In genomic region chrX:150477854-150478780, GRCm38 (mm10) we compare ENCODE assay signal across 7 mouse cellular contexts. TPM values are rescaled to one million over a fixed set of nuclear protein-coding genes. Genes with fewer than 3 reads are reported as not detected.
DNase-seq lines count a peak whose midpoint lies in the region; ATAC-seq and TF ChIP-seq lines count a peak whose summit lies in the region.

No protein-coding gene starts in this region.

- H3K9me3 ChIP-seq in embryonic facial prominence, embryonic 11.5 days (replicated peaks; ENCODE audit: control insufficient read depth, low read length), result no peaks in the 10 kb centered on the region
- no peaks in the 10 kb centered on the region for H3K9me3 ChIP-seq in limb, embryonic 12.5 days
- H3K9me3 ChIP-seq in midbrain, embryonic 15.5 days, result no peaks in the 10 kb centered on the region

- peak; percentile 96 for ATAC-seq in embryonic facial prominence, embryonic 11.5 days (replicated peaks; ENCODE audit: insufficient number of reproducible peaks, low FRiP score, low TSS enrichment, low read depth)
- ATAC-seq in limb, embryonic 12.5 days (ENCODE audit: insufficient number of reproducible peaks, insufficient read depth, low FRiP score, low TSS enrichment, low read depth), result peak; percentile 98
- peak; percentile 97 for ATAC-seq in midbrain, embryonic 15.5 days (replicated peaks)

- H3K4me1 ChIP-seq in embryonic facial prominence, embryonic 11.5 days (ENCODE audit: control insufficient read depth, insufficient read depth, low read length), result no peaks in the 10 kb centered on the region
- no peaks in the 10 kb centered on the region for H3K4me1 ChIP-seq in kidney, adult 2 months (ENCODE audit: control insufficient read depth, insufficient read depth, low read length)
- no peaks in the 10 kb centered on the region for H3K4me1 ChIP-seq in limb, embryonic 12.5 days (replicated peaks)
- no peaks in the 10 kb centered on the region for H3K4me1 ChIP-seq in midbrain, embryonic 15.5 days
- H3K4me1 ChIP-seq in spleen, adult 2 months (ENCODE audit: control insufficient read depth, insufficient read depth, insufficient read length), result no peaks in the 10 kb centered on the region

- H3K36me3 ChIP-seq in embryonic facial prominence, embryonic 11.5 days (replicated peaks; ENCODE audit: control insufficient read depth, insufficient read depth, low read depth, low read length), result no peaks in the 10 kb centered on the region
- no peaks in the 10 kb centered on the region for H3K36me3 ChIP-seq in kidney, adult 2 months (ENCODE audit: control insufficient read depth, insufficient read depth, low read length)
- H3K36me3 ChIP-seq in limb, embryonic 12.5 days, result no peaks in the 10 kb centered on the region
- no peaks in the 10 kb centered on the region for H3K36me3 ChIP-seq in midbrain, embryonic 15.5 days (replicated peaks)
- no peaks in the 10 kb centered on the region for H3K36me3 ChIP-seq in spleen, adult 2 months (ENCODE audit: control insufficient read depth, insufficient read depth, low read length)

- WGBS in embryonic facial prominence, embryonic 11.5 days, result under 1% methylated on average over 34 of the region's 34 CpGs
- WGBS in kidney, adult 2 months, result under 1% methylated on average over 34 of the region's 34 CpGs
- WGBS in limb, embryonic 12.5 days, result under 1% methylated on average over 34 of the region's 34 CpGs
- WGBS in midbrain, embryonic 15.5 days, result under 1% methylated on average over 34 of the region's 34 CpGs
- WGBS in spleen, adult 2 months, result under 1% methylated on average over 34 of the region's 34 CpGs

- peak overlapping the region; percentile 56 for H3K9ac ChIP-seq in embryonic facial prominence, embryonic 11.5 days (replicated peaks; ENCODE audit: low read length)
- H3K9ac ChIP-seq in limb, embryonic 12.5 days (replicated peaks), result no peak overlapping the region; the same call in 1 of the 2 replicates
- peak overlapping the region; percentile 51 for H3K9ac ChIP-seq in midbrain, embryonic 15.5 days

- TF ChIP-seq CTCF in kidney, adult 2 months (conservative IDR thresholded peaks at IDR 0.05; ENCODE audit: insufficient read depth, insufficient read length, low read depth, low read length), result peak; percentile 63
- peak; percentile 54; the same call in 1 of the 2 replicates for TF ChIP-seq CTCF in spleen, adult 2 months (IDR thresholded peaks at IDR 0.05; ENCODE audit: extremely low read depth, insufficient read depth, insufficient read length, insufficient replicate concordance)

- H3K4me3 ChIP-seq in embryonic facial prominence, embryonic 11.5 days (ENCODE audit: low read depth, low read length), result peak overlapping the region; percentile 38
- peak overlapping the region; percentile 87 for H3K4me3 ChIP-seq in kidney, adult 2 months (ENCODE audit: insufficient read depth, low read depth, low read length)
- H3K4me3 ChIP-seq in limb, embryonic 12.5 days (replicated peaks), result peak overlapping the region; percentile 43
- H3K4me3 ChIP-seq in midbrain, embryonic 15.5 days, result peak overlapping the region; percentile 50
- peak overlapping the region; percentile 74 for H3K4me3 ChIP-seq in spleen, adult 2 months (ENCODE audit: extremely low read depth, insufficient read depth, insufficient read length)

- H3K4me2 ChIP-seq in embryonic facial prominence, embryonic 11.5 days (ENCODE audit: low read depth, low read length), result no peak overlapping the region
- peak overlapping the region; percentile 26 for H3K4me2 ChIP-seq in limb, embryonic 12.5 days
- H3K4me2 ChIP-seq in midbrain, embryonic 15.5 days, result peak overlapping the region; percentile 30; the same call in 1 of the 2 replicates

- H3K27me3 ChIP-seq in embryonic facial prominence, embryonic 11.5 days (ENCODE audit: control insufficient read depth, insufficient read depth, low read length), result no peaks in the 10 kb centered on the region
- no peaks in the 10 kb centered on the region for H3K27me3 ChIP-seq in kidney, adult 2 months (replicated peaks; ENCODE audit: control insufficient read depth, insufficient read depth, low read length)
- H3K27me3 ChIP-seq in limb, embryonic 12.5 days, result no peaks in the 10 kb centered on the region
- no peaks in the 10 kb centered on the region for H3K27me3 ChIP-seq in midbrain, embryonic 15.5 days (replicated peaks)
- no peaks in the 10 kb centered on the region for H3K27me3 ChIP-seq in spleen, adult 2 months (ENCODE audit: control insufficient read depth, insufficient read depth, low read length)

- no peak for TF ChIP-seq POLR2A in kidney, adult 2 months (IDR thresholded peaks at IDR 0.05; ENCODE audit: low read depth, low read length)
- no peak for TF ChIP-seq POLR2A in spleen, adult 2 months (IDR thresholded peaks at IDR 0.05; ENCODE audit: low read depth, low read length)

- H3K27ac ChIP-seq in embryonic facial prominence, embryonic 11.5 days (replicated peaks; ENCODE audit: low read depth, low read length), result peak overlapping the region; percentile 78; the same call in 1 of the 2 replicates
- H3K27ac ChIP-seq in kidney, adult 2 months (ENCODE audit: insufficient read depth, low read depth, low read length), result peak overlapping the region; percentile 100
- peak overlapping the region; percentile 82 for H3K27ac ChIP-seq in limb, embryonic 12.5 days
- H3K27ac ChIP-seq in midbrain, embryonic 15.5 days, result peak overlapping the region; percentile 96
- peak overlapping the region; percentile 99 for H3K27ac ChIP-seq in spleen, adult 2 months (ENCODE audit: insufficient read depth, low read length)

- peak; percentile 90 for DNase-seq in adrenal gland, postnatal 14 days
- DNase-seq in embryonic facial prominence, embryonic 11.5 days (ENCODE audit: low spot score), result peak; percentile 88
- peak; percentile 91 to 94 for DNase-seq in heart, adult 18-20 months
- peak; percentile 93 for DNase-seq in kidney, adult 2 months
- DNase-seq in spleen, adult 2 months (ENCODE audit: low read depth in 1 of 2, low spot score in 2 of 2), result peak; percentile 71 to 77

RNA-seq across cellular contexts. Expression of gene Tmem29, which starts 19.2 kb away (rescaled TPM):
- 20.5 and 24.2 TPM in 2 replicates for total RNA-seq in adrenal gland, postnatal 14 days (2021)
- polyA plus RNA-seq in embryonic facial prominence, embryonic 11.5 days (2014; fragmentation: Nextera tagmentation; extraction: Ambion mirVana), result 43.1 and 48.5 TPM in 2 replicates
- 1 to 10 TPM; 3.1 to 3.2 TPM for total RNA-seq in heart, adult 18-20 months (2021)
- 4.8 and 8.1 TPM in 2 replicates for polyA plus RNA-seq in kidney, adult 2 months (2012; rRNA removed)
- 42.0 and 43.8 TPM in 2 replicates for polyA plus RNA-seq in limb, embryonic 12.5 days (2016; fragmentation: Nextera tagmentation; extraction: Ambion mirVana)
- polyA plus RNA-seq in midbrain, embryonic 15.5 days (2015; fragmentation: Nextera tagmentation; extraction: Ambion mirVana), result 70.9 and 77.2 TPM in 2 replicates
- 0.88 and 1.2 TPM in 2 replicates for polyA plus RNA-seq in spleen, adult 2 months (2012; rRNA removed)

Comparison
In these comparisons a context has a peak if more than half of its experiments do, and no peak if none do; other contexts are left out.
1. Peak in every context shown above with its lines: DNase-seq, ATAC-seq, H3K4me3 ChIP-seq and H3K27ac ChIP-seq.